Mouse (Mus musculus) myocyte (in vitro differentiated cells): ENCODE measurements around the gene Zscan2. TPM values are rescaled to one million over a fixed set of nuclear protein-coding genes. Genes with fewer than 3 reads are reported as not detected.

ENCODE experiments used
- H3K27me3 ChIP-seq: one replicate; pipeline ENCODE4 v1.6.1; 2011; ENCODE audit not compliant: control insufficient read depth, insufficient read depth, insufficient read length
- H3K36me3 ChIP-seq: one replicate; pipeline ENCODE4 v1.6.1; 2011; ENCODE audit not compliant: control insufficient read depth, insufficient read depth
- H3K4me2 ChIP-seq: one replicate; pipeline ENCODE4 v1.6.1; 2011; ENCODE audit warnings: low read depth, control low read depth
- H3K4me3 ChIP-seq: one replicate; pipeline ENCODE4 v1.5.1; 2011; ENCODE audit warnings: mild to moderate bottlenecking, control low read depth, moderate library complexity
- H3K79me2 ChIP-seq: one replicate; pipeline ENCODE4 v1.6.1; 2011; ENCODE audit not compliant: control insufficient read depth, insufficient read depth
- H3ac ChIP-seq: one replicate; pipeline ENCODE4 v1.6.1; 2011; ENCODE audit not compliant: control insufficient read depth, insufficient read length
- CEBPB ChIP-seq: IDR thresholded peaks from 2 replicates; pipeline ENCODE4 v1.6.1; 2011; ENCODE audit warnings: mild to moderate bottlenecking, moderate library complexity; ENCODE audit not compliant: poor library complexity, insufficient read depth, severe bottlenecking
- E2F4 ChIP-seq: IDR thresholded peaks from one replicate; pipeline ENCODE4 v1.6.1; 2011; ENCODE audit warnings: mild to moderate bottlenecking, control low read depth, moderate library complexity; ENCODE audit not compliant: insufficient read depth
- MAX ChIP-seq: IDR thresholded peaks from one replicate; pipeline ENCODE4 v1.6.1; 2011; ENCODE audit warnings: low read depth, mild to moderate bottlenecking, control low read depth
- MYOD1 ChIP-seq, 3 experiments: IDR thresholded peaks; one replicate each; pipeline ENCODE4 v1.6.1; 2011; ENCODE audit warnings: control low read depth in 2 of 3, low read depth in 2 of 3, mild to moderate bottlenecking in 2 of 3, moderate library complexity in 1 of 3; ENCODE audit not compliant: insufficient read length in 2 of 3, control insufficient read depth in 1 of 3
- MYOG ChIP-seq, 3 experiments: IDR thresholded peaks; one replicate each; pipeline ENCODE4 v1.6.1; 2011; ENCODE audit warnings: control low read depth in 2 of 3, low read depth in 2 of 3, mild to moderate bottlenecking in 2 of 3; ENCODE audit not compliant: insufficient read length in 2 of 3, control insufficient read depth in 1 of 3, insufficient read depth in 1 of 3
- POLR2A ChIP-seq: IDR thresholded peaks from one replicate; pipeline ENCODE4 v1.6.1; 2011; ENCODE audit warnings: low read depth, mild to moderate bottlenecking, control low read depth, moderate library complexity; ENCODE audit not compliant: insufficient read length
- POLR2AphosphoS2 ChIP-seq: IDR thresholded peaks from one replicate; pipeline ENCODE4 v1.6.1; 2011; ENCODE audit warnings: low read depth, control low read depth; ENCODE audit not compliant: insufficient read length
- REST ChIP-seq: IDR thresholded peaks from one replicate; pipeline ENCODE4 v1.6.1; 2011; ENCODE audit warnings: mild to moderate bottlenecking, control low read depth, moderate library complexity; ENCODE audit not compliant: insufficient read depth, insufficient read length
- SRF ChIP-seq: IDR thresholded peaks from one replicate; pipeline ENCODE4 v1.6.1; 2011; ENCODE audit warnings: low read depth; ENCODE audit not compliant: control insufficient read depth, insufficient read length
- TCF12 ChIP-seq: IDR thresholded peaks from one replicate; pipeline ENCODE4 v1.6.1; 2011; ENCODE audit warnings: mild to moderate bottlenecking, control low read depth; ENCODE audit not compliant: poor library complexity, insufficient read depth, severe bottlenecking
- TCF3 ChIP-seq: IDR thresholded peaks from one replicate; pipeline ENCODE4 v1.6.1; 2011; ENCODE audit warnings: low read depth, control low read depth; ENCODE audit not compliant: insufficient read length
- USF1 ChIP-seq: IDR thresholded peaks from one replicate; pipeline ENCODE4 v1.6.1; 2011; ENCODE audit warnings: low read depth, mild to moderate bottlenecking, control low read depth, moderate library complexity
- polyA plus RNA-seq: library from polyadenylated mRNA; unstranded; fragments of >200 nt; fragmentation: generic; extraction: Trizol; gene quantifications from one replicate; pipeline ENCODE4 v1.2.1, GENCODE M21; 2012; ENCODE audit warnings: missing spikeins

Zscan2 gene
- polyA plus RNA-seq, 1 experiment = 6.3 TPM

- Histone ChIP-seq H3ac (no peak overlapping the region), H3K4me2 (peak overlapping the region; percentile 46), H3K79me2 (no peaks in the 10 kb centered on the region), H3K27me3 (no peaks in the 10 kb centered on the region), H3K4me3 (no peak overlapping the region), H3K36me3 (no peaks in the 10 kb centered on the region)
- TF ChIP-seq TCF3 (no peak), MYOG (IDR thresholded peaks at IDR 0.05; ENCODE audit: control insufficient read depth in 1 of 3, insufficient read depth in 1 of 3, insufficient read length in 2 of 3, low read depth in 2 of 3) (no peak), POLR2A (no peak), SRF (no peak), CEBPB (no peak), REST (no peak), MAX (no peak), USF1 (no peak), E2F4 (no peak), POLR2AphosphoS2 (no peak), MYOD1 (IDR thresholded peaks at IDR 0.05; ENCODE audit: control insufficient read depth in 1 of 3, insufficient read length in 2 of 3, low read depth in 2 of 3) (no peak), TCF12 (no peak)
Observed at GRCm38 (mm10) chr7:80823875-80824682, 36.6 kb upstream of the Zscan2 start.

GRCm38 (mm10) chr7:80825843-80826403 is 34.8 kb upstream of the Zscan2 start, which contains the start of gene Iqgap1:
Gene Iqgap1, minus strand, starts transcription at chr7:80825974.
- TF ChIP-seq MYOD1 (IDR thresholded peaks at IDR 0.05; ENCODE audit: control insufficient read depth in 1 of 3, insufficient read length in 2 of 3, low read depth in 2 of 3) = no peak
- TF ChIP-seq POLR2AphosphoS2 = no peak
- TF ChIP-seq E2F4 = no peak
- no peak for TF ChIP-seq TCF12
- TF ChIP-seq TCF3 = no peak
- no peak for TF ChIP-seq USF1
- no peaks in the 10 kb centered on the region for H3K79me2 ChIP-seq
- no peaks in the 10 kb centered on the region for H3K27me3 ChIP-seq
- no peak within 1 kb of the TSS for H3K4me3 ChIP-seq
- H3K36me3 ChIP-seq = no peaks in the 10 kb centered on the region
- peak within 1 kb of the TSS; percentile 47 for H3K4me2 ChIP-seq
- no peak within 1 kb of the TSS for H3ac ChIP-seq

GRCm38 (mm10) chr7:80828146-80828860 is 32.4 kb upstream of the Zscan2 start:
- H3K4me2 ChIP-seq = peak overlapping the region; percentile 61
- H3K27me3 ChIP-seq = no peaks in the 10 kb centered on the region
- TF ChIP-seq MYOD1 (IDR thresholded peaks at IDR 0.05; ENCODE audit: control insufficient read depth in 1 of 3, insufficient read length in 2 of 3, low read depth in 2 of 3) (peak in 2 of 3 experiments; percentile 48 to 61), REST (no peak), SRF (no peak), MYOG (IDR thresholded peaks at IDR 0.05; ENCODE audit: control insufficient read depth in 1 of 3, insufficient read depth in 1 of 3, insufficient read length in 2 of 3, low read depth in 2 of 3) (peak in 1 of 3 experiments; percentile 43), E2F4 (no peak), USF1 (no peak), TCF12 (no peak), MAX (no peak), POLR2A (no peak), TCF3 (no peak), POLR2AphosphoS2 (no peak), CEBPB (peak; percentile 87)
- H3ac ChIP-seq = no peak overlapping the region
- no peaks in the 10 kb centered on the region for H3K79me2 ChIP-seq
- H3K36me3 ChIP-seq = no peaks in the 10 kb centered on the region
- no peak overlapping the region for H3K4me3 ChIP-seq

GRCm38 (mm10) chr7:80830193-80830803 is 30.4 kb upstream of the Zscan2 start:
- Histone ChIP-seq H3K79me2 (no peaks in the 10 kb centered on the region), H3ac (no peak overlapping the region), H3K4me3 (no peak overlapping the region), H3K36me3 (no peaks in the 10 kb centered on the region), H3K27me3 (no peaks in the 10 kb centered on the region), H3K4me2 (no peak overlapping the region)
- TF ChIP-seq POLR2AphosphoS2 = no peak
- TF ChIP-seq MYOD1 (IDR thresholded peaks at IDR 0.05; ENCODE audit: control insufficient read depth in 1 of 3, insufficient read length in 2 of 3, low read depth in 2 of 3) = no peak
